Mouse (Mus musculus) cerebellum, adult 2 months (tissue): Measurements from ENCODE around the gene Pabpn1l.

Experiments
- CTCF ChIP-seq: fragments of 200-500 bp; IDR thresholded peaks from 2 replicates; pipeline ENCODE4 v1.5.1; 2011; ENCODE audit warnings: low read depth, mild to moderate bottlenecking, control low read depth, low read length, moderate library complexity, borderline replicate concordance; ENCODE audit not compliant: insufficient read depth
- POLR2A ChIP-seq: fragments of 200-500 bp; IDR thresholded peaks from 2 replicates; pipeline ENCODE4 v1.6.1; 2011; ENCODE audit warnings: low read length, control low read depth, borderline replicate concordance; ENCODE audit not compliant: insufficient read depth

- TF ChIP-seq POLR2A (no peak), CTCF (no peak)
Observed at GRCm38 (mm10) chr8:122642071-122642470, 19.5 kb upstream of the Pabpn1l start.
